Comparison of ENCODE assay signal across 28 mouse cellular contexts in the genomic region with DNA sequence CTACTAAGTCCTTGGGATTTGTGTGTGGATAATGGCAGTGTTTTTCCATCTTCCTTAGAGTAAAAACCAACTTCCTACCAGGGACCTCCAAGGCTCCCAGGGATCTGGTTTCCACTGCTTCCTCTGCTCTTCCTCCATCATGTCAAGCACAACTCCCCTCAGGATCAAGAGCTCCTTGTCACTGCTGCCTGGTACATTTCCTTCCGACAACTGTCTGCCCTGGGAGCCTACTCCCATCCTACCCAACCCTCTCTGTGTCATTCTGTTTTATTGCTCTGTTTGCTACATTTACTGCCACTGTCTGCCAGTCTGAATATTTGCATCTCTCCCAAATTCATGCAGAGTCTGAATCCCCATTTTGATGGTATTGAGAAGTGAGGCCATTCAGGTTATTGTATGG.
"Had no signal": no experiment of that assay in that cellular context is flagged by ENCODE, and none has a peak within 500 bp of the region (broad histone marks: within the 10 kb centered on the region; RNA-seq: fewer than 3 reads in every experiment).

No protein-coding gene starts in this region.

- H3K4me2 ChIP-seq: heart, embryonic 11.5 days; heart, embryonic 12.5 days; heart, embryonic 13.5 days; heart, embryonic 15.5 days; hindbrain, embryonic 12.5 days; hindbrain, embryonic 13.5 days; hindbrain, embryonic 14.5 days; hindbrain, embryonic 15.5 days; intestine, embryonic 15.5 days; kidney, embryonic 15.5 days had no signal

- H3K36me3 ChIP-seq: heart, embryonic 10.5 days; heart, embryonic 12.5 days; heart, embryonic 13.5 days; heart, embryonic 15.5 days; hindbrain, embryonic 10.5 days; hindbrain, embryonic 12.5 days; hindbrain, embryonic 13.5 days; hindbrain, embryonic 15.5 days; intestine, embryonic 15.5 days; kidney, embryonic 15.5 days had no signal

- H3K4me3 ChIP-seq: heart, embryonic 10.5 days; heart, embryonic 12.5 days; heart, embryonic 13.5 days; heart, embryonic 15.5 days; hindbrain, embryonic 10.5 days; hindbrain, embryonic 12.5 days; hindbrain, embryonic 13.5 days; hindbrain, embryonic 15.5 days; intestine, embryonic 15.5 days; kidney, embryonic 15.5 days; layer of hippocampus, adult 2 months had no signal

- DNase-seq: heart, postnatal 10 days; heart, postnatal 36 days; heart, postnatal 4 days; kidney, adult 11 months; kidney, adult 18-20 months; kidney, adult 2 months; kidney, adult 8-10 months; kidney, adult 9 months; kidney, postnatal 10 days; kidney, postnatal 14 days; kidney, postnatal 25 days; kidney, postnatal 36 days; kidney, postnatal 4 days; layer of hippocampus, adult 9-11 months; layer of hippocampus, postnatal 36 days had no signal

- H3K27me3 ChIP-seq: heart, embryonic 12.5 days; heart, embryonic 13.5 days; heart, embryonic 15.5 days; hindbrain, embryonic 12.5 days; hindbrain, embryonic 13.5 days; hindbrain, embryonic 15.5 days; intestine, embryonic 15.5 days; kidney, embryonic 15.5 days had no signal
